Mouse (Mus musculus): ENCODE results near the gene Olfr90.

DNA sequence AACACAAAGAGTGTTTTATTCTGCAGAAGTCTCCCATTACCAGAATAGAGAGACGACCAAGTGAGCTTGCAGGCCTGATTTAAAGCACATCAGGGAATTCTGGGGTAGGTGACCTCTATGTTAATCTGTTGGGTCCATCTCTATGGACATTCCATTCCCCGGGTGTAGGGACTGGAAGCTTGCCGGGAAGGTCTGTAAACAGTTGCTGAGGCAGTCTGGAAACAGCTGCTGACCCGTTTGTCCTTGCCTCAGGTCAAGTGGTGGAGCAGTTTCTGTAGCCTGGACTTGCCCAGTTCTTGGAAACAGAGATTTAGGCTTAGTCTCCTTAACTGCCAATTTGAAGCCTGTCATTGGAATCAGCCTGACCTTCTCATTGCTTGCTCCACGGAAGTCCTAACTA, 8.2 kb downstream of the Olfr90 start:
- TF ChIP-seq CTCF (IDR thresholded peaks at IDR 0.05; ENCODE audit: insufficient read depth, low read length) (no peak), POLR2A (IDR thresholded peaks at IDR 0.05; ENCODE audit: borderline replicate concordance, extremely low read depth, low read depth, low read length) (no peak)

Measured in lung, adult 2 months (tissue).